Mouse (Mus musculus) olfactory bulb, adult 2 months (tissue): ENCODE data around the gene Tmem120a. TPM values are rescaled to one million over a fixed set of nuclear protein-coding genes. Genes with fewer than 3 reads are reported as not detected.

Source experiments
- H3K27ac ChIP-seq: fragments of 200-500 bp; 2 replicates; pipeline ENCODE4 v1.5.1; 2012; ENCODE audit warnings: low read depth, low read length; ENCODE audit not compliant: insufficient read depth
- H3K4me1 ChIP-seq: fragments of 200-500 bp; 2 replicates; pipeline ENCODE4 v1.6.1; 2012; ENCODE audit warnings: low read length; ENCODE audit not compliant: control insufficient read depth, insufficient read depth
- H3K4me3 ChIP-seq: fragments of 200-500 bp; 2 replicates; pipeline ENCODE4 v1.5.1; 2012; ENCODE audit warnings: mild to moderate bottlenecking, low read depth, low read length, moderate library complexity; ENCODE audit not compliant: insufficient read depth
- CTCF ChIP-seq: fragments of 200-500 bp; IDR thresholded peaks from 2 replicates; pipeline ENCODE4 v1.5.1; 2012; ENCODE audit warnings: low read depth, mild to moderate bottlenecking, low read length, moderate library complexity; ENCODE audit not compliant: insufficient read depth
- POLR2A ChIP-seq: fragments of 200-500 bp; IDR thresholded peaks from 2 replicates; pipeline ENCODE4 v1.6.1; 2012; ENCODE audit warnings: mild to moderate bottlenecking, low read depth, low read length, moderate library complexity; ENCODE audit not compliant: insufficient read depth
- WGBS: fragments of 180-500 bp; shearing (Covaris S2); methylation state at CpG from one replicate; pipeline ENCODE4 v1.1.7; 2018; 5-methylcytosine and 5-hydroxymethylcytosine counted together
- polyA plus RNA-seq: library from polyadenylated mRNA; stranded (reverse); fragments of >200 nt; gene quantifications from 2 replicates; pipeline ENCODE4 v1.2.4, GENCODE M21; 2012; ENCODE audit warnings: low replicate concordance; ENCODE audit not compliant: missing spikeins, insufficient read depth, insufficient read length

Gene Tmem120a
- polyA plus RNA-seq, 1 experiment: not detected

- no peak for TF ChIP-seq POLR2A
- TF ChIP-seq CTCF: no peak
- H3K4me3 ChIP-seq: no peak overlapping the region
- H3K4me1 ChIP-seq: peaks cover 10% of the 10 kb centered on the region; the same call in 1 of the 2 replicates
- 60% methylated on average over 10 of the region's 10 CpGs for WGBS
- H3K27ac ChIP-seq: no peak overlapping the region
These were observed 28.6 kb downstream of the Tmem120a start for GRCm38 (mm10) chr5:135715624-135716023.

DNA sequence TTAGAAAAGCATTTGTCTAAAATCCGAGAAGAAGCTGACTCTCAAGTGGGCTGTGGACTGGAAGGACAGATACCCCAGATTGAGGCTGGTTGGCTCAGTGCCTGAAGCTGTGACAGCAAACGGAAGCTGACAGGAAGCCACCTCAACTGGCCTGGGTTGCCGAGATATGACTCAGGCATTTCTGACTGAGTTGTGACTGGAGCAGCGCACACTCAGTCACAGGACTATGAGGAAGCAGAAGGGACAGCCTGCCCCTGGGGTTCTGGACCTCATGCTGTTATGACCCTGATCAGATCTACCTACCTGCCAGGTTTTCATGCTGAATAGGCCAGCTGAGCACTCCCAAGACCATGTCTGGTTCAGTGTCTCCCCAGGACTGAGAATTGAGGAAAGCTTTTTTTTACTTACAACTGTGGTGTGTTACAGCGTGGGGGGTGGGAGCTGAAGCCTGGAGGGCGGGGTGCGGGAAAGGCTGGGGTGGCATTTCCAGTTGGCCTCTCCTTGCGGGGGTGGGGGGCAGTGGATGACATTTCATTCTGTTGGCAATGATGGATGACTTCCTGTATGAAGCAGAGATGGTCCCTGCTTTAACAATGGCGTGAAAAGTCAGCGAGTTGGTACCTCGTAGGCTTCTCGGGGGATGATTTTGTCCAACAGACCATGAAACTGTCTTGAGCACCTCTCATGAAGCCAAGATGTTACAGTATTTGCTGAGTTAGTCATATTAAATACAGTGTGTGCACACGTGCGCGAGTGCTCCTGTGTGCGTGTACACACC is 30.6 kb downstream of the Tmem120a start:
- no peak overlapping the region for H3K4me3 ChIP-seq
- WGBS: 76% methylated on average over 16 of the region's 16 CpGs
- TF ChIP-seq CTCF (no peak), POLR2A (no peak)
- peaks cover 12% of the 10 kb centered on the region; the same call in 1 of the 2 replicates for H3K4me1 ChIP-seq
- H3K27ac ChIP-seq: no peak overlapping the region

DNA sequence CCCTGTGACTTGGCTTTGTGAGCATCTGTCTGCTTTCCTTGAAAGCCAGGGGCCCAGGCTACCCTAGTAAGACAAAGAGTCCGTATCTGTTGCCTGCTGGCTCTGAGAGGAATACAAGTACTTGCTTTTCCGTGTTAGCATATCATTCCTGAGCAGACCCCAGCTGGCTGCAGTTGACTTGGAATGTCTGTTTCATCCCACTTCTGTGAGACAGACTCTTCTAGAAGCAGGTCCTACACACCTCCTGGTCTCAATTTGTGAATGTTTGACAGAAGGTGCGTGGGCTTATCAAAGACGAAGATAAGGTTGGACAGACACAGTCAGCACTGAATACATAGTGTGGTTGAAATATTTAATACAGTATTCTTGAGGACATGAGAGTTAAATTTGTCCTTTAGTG is 31.4 kb downstream of the Tmem120a start:
- no peak overlapping the region for H3K4me3 ChIP-seq
- no peak overlapping the region for H3K27ac ChIP-seq
- WGBS: 89% methylated on average over 4 of the region's 4 CpGs
- peaks cover 12% of the 10 kb centered on the region; the same call in 1 of the 2 replicates for H3K4me1 ChIP-seq
- TF ChIP-seq POLR2A: no peak
- TF ChIP-seq CTCF: no peak

GRCm38 (mm10) chr5:135711582-135712355 is 32.5 kb downstream of the Tmem120a start:
- TF ChIP-seq POLR2A (no peak), CTCF (no peak)
- WGBS: 94% methylated on average over 13 of the region's 13 CpGs
- Histone ChIP-seq H3K27ac (no peak overlapping the region), H3K4me3 (no peak overlapping the region), H3K4me1 (peaks cover 12% of the 10 kb centered on the region; the same call in 1 of the 2 replicates)

GRCm38 (mm10) chr5:135710599-135711214 is 33.5 kb downstream of the Tmem120a start:
- no peak for TF ChIP-seq CTCF
- TF ChIP-seq POLR2A: no peak
- Histone ChIP-seq H3K27ac (no peak overlapping the region), H3K4me1 (peaks cover 12% of the 10 kb centered on the region; the same call in 1 of the 2 replicates), H3K4me3 (no peak overlapping the region)
- 37% methylated on average over 7 of the region's 7 CpGs for WGBS

DNA sequence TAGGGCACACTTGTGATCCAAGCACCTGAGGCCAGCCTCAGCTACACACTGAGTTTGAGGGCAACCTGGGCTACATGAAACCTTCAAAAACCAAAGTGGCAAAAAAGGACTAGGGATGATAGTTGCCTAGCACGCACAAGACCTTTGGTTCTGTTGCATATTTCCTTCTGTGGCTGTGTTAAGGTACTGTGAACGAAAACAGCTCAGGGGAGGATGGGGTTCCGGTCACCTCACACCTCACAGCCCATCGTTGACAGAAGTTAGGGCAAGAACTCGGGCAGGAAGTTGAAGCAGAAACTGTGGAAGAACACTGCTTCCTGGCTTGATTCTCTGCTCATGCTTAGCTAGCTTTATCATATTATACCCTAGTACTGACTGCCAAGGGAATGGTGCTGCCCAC is 34.5 kb downstream of the Tmem120a start:
- Histone ChIP-seq H3K4me3 (no peak overlapping the region), H3K27ac (no peak overlapping the region), H3K4me1 (peaks cover 12% of the 10 kb centered on the region; the same call in 1 of the 2 replicates)
- WGBS: 96% methylated on average over 5 of the region's 5 CpGs
- TF ChIP-seq CTCF (no peak), POLR2A (no peak)

- 50% methylated on average over 1 of the region's 1 CpGs for WGBS
- Histone ChIP-seq H3K27ac (no peak overlapping the region), H3K4me1 (peaks cover 10% of the 10 kb centered on the region), H3K4me3 (no peak overlapping the region)
- no peak for TF ChIP-seq CTCF
- TF ChIP-seq POLR2A: no peak
These were observed 36.4 kb downstream of the Tmem120a start for GRCm38 (mm10) chr5:135707855-135708254.

GRCm38 (mm10) chr5:135707039-135707438 is 37.2 kb downstream of the Tmem120a start:
- H3K4me3 ChIP-seq: no peak overlapping the region
- TF ChIP-seq POLR2A: no peak
- TF ChIP-seq CTCF: no peak
- WGBS: 91% methylated on average over 13 of the region's 13 CpGs
- peaks cover 16% of the 10 kb centered on the region for H3K4me1 ChIP-seq
- no peak overlapping the region for H3K27ac ChIP-seq

DNA sequence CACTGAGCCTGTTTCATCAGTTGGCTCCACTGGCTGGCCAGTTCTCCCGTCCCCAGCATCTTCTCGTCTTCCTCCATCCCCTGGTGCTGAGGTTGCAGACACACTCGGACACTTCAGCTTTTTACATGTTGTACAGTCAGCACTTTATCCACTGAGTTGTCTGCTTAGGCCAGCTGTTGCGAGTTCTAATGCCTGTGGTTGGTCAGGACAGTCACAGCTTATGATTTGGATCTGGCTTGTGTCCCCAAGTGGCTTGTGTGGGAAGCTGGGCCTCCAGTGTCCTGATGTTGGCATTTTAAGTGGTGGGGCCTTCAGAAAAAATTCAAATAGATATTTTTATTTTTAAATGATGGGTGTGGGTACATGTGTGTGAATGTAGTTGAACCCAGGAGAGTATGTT is 38.9 kb downstream of the Tmem120a start:
- Histone ChIP-seq H3K4me1 (peaks cover 8% of the 10 kb centered on the region), H3K4me3 (no peak overlapping the region), H3K27ac (no peak overlapping the region)
- no peak for TF ChIP-seq POLR2A
- TF ChIP-seq CTCF: no peak
- WGBS: 91% methylated on average over 4 of the region's 4 CpGs

GRCm38 (mm10) chr5:135703431-135703830 is 40.8 kb downstream of the Tmem120a start:
- Histone ChIP-seq H3K4me1 (peaks cover 10% of the 10 kb centered on the region), H3K27ac (no peak overlapping the region), H3K4me3 (no peak overlapping the region)
- WGBS: 94% methylated on average over 7 of the region's 7 CpGs
- TF ChIP-seq CTCF: no peak
- no peak for TF ChIP-seq POLR2A
